Mouse (Mus musculus) kidney, adult 2 months (tissue): ENCODE results near the gene Tmem104.

Experiments used
- CTCF ChIP-seq: fragments of 200-500 bp; conservative IDR thresholded peaks from 2 replicates; pipeline ENCODE4 v1.5.1; 2011; ENCODE audit warnings: low read depth, mild to moderate bottlenecking, control low read depth, low read length, moderate library complexity, mixed read lengths; ENCODE audit not compliant: insufficient read depth, insufficient read length
- POLR2A ChIP-seq: fragments of 200-500 bp; IDR thresholded peaks from one replicate; pipeline ENCODE4 v1.6.1; 2011; ENCODE audit warnings: low read depth, low read length, control low read depth

GRCm38 (mm10) chr11:115179191-115179590 is 8.1 kb upstream of the Tmem104 start:
- TF ChIP-seq CTCF = no peak
- TF ChIP-seq POLR2A = no peak
